Mouse (Mus musculus): ENCODE data around the gene Ssu72. TPM values are rescaled to one million over a fixed set of nuclear protein-coding genes. Genes with fewer than 3 reads are reported as not detected.
"Not testable (repeated sequence)": the region's sequence is repeated elsewhere in the genome, so short reads cannot be mapped to it uniquely, and the experiment has no call there.

The Ssu72 gene
- total RNA-seq, 2 experiments from 2014 or later = 89.2 to 98.0 TPM

DNA sequence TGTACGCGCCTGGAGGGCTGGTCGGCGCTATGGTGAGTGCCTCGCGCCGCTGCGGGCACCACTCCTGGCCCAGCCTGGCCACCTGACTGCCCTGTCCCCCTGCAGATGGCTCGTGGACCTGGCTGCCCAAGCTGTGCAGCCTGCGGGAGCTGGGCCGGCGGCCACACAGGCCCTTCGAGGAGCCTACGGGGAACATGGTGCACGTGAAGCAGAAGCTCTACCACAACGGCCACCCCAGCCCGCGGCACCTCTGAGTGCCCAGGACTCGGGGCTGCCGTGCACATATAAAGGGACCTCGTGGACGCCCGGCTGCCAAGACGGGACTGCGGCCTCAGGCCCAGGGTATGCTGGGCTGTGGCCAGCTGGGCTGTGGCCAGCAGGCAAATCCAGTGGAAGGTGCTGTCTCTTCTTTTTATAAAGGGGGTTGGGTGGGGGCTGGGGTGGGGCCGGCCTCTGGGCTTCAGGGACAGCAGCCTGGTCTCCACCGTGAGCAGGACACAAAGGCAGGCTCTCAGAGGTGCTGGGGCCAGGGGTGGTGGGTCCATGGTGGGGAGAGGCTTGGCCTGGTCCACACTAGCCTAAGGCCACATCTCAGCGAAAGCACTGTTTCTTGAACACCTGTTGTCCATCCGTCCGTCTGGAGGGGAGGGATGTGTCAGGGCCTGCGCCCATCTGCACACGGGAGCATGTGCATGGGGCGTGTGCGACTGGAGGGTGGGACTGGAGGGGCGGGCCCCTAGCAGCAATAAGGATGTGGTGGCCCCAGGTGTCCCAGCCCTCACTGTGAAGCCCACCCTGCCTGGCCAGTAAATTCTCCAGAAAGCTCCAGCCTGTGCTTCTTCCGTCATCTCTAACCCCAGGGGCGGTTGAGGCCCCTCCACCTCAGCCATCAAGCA, 35.4 kb downstream of the Ssu72 start:
- intact Hi-C loops (cut with DNase I) = no loop called here
- no peak for TF ChIP-seq CTCF (IDR thresholded peaks at IDR 0.05)
- Histone ChIP-seq H3K27ac (no peak overlapping the region; the same call in 1 of the 2 replicates), H3K4me3 (no peak overlapping the region)
- DNase-seq (ENCODE audit: extremely low spot score in 1 of 2, low spot score in 2 of 2) = no peak

DNA sequence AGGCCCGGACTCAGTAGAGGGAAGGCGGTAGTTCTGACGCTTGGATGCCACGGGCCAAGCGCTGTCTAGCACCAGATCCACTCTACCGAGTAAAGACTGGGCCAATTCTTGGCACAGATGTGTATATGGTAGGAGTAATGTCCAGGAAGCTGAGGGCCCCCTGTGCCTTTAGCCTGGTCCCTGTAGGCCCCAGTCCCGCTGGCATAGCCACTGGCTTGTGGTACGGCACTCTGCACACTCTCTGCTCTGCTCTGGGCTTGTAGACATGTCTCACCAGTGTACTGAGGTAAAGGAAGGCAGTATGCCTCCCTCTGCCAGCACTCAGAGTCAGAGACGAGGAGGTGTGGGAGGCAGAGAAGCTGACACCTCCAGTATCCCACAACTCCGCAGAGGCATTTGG, 36.1 kb downstream of the Ssu72 start:
- DNase-seq (ENCODE audit: extremely low spot score in 1 of 2, low spot score in 2 of 2); H3K27ac ChIP-seq; intact Hi-C loops (cut with DNase I); H3K4me3 ChIP-seq: not testable (repeated sequence)

DNA sequence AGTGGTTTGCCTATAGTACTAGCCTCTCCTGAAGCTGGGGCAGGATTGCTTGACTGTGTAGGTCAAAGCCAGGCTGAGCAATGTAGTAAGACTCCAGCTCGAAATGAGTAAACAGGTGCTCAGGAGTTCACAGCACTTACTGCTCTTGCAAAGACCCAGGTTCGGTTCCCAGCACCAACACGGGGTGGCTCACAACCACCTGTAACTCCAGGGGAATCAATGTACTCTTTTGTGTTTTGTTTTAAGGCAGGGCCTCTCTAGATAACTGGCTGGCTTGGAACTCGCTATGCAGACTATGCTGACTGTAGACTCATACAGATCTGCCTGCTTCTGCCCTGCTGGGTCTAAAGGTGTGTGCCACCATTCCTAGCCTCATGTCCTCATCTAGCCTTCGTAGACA, 38.1 kb downstream of the Ssu72 start:
- intact Hi-C loops (cut with DNase I) = no loop called here
- DNase-seq (ENCODE audit: extremely low spot score in 1 of 2, low spot score in 2 of 2) = no peak
- no peak overlapping the region for H3K27ac ChIP-seq
- no peak for TF ChIP-seq CTCF (IDR thresholded peaks at IDR 0.05)
- no peak overlapping the region for H3K4me3 ChIP-seq

GRCm38 (mm10) chr4:155744474-155744873, 39.9 kb downstream of the Ssu72 start:
- Histone ChIP-seq H3K4me3 (no peak overlapping the region), H3K27ac (no peak overlapping the region)
- intact Hi-C loops (cut with DNase I) = no loop called here
- no peak for TF ChIP-seq CTCF (IDR thresholded peaks at IDR 0.05)
- DNase-seq (ENCODE audit: extremely low spot score in 1 of 2, low spot score in 2 of 2) = no peak

GRCm38 (mm10) chr4:155745136-155745535, 40.5 kb downstream of the Ssu72 start:
- no peak for TF ChIP-seq CTCF (IDR thresholded peaks at IDR 0.05)
- no peak for DNase-seq (ENCODE audit: extremely low spot score in 1 of 2, low spot score in 2 of 2)
- intact Hi-C loops (cut with DNase I) = no loop called here
- no peak overlapping the region for H3K4me3 ChIP-seq
- no peak overlapping the region for H3K27ac ChIP-seq

DNA sequence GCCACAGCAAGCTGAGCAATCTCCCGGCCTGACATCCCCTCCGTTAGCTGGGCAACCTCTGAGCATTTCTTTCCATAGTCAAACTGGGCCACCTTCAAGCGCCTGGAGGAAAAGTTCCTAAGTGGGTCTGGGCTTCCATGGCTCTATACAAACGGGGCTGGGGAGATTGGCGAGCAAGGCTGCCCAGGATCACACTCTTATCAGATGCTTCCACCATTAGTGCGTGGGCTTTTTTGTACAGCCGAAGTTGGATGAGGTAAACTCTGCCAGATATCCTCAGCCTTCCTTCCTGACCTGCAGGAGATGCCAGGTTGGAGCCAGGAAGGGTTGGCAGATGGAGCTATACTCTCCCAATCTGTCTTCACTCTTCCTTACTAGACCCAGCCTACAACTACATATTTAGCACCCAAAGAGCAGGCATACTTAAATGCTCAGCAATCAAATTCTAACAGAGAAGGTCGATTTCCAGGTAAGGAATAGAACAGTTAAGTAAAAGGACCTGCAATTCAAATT, 41.5 kb downstream of the Ssu72 start:
- DNase-seq (ENCODE audit: extremely low spot score in 1 of 2, low spot score in 2 of 2) = no peak
- Histone ChIP-seq H3K4me3 (no peak overlapping the region), H3K27ac (no peak overlapping the region; the same call in 1 of the 2 replicates)
- intact Hi-C loops (cut with DNase I) = no loop called here
- TF ChIP-seq CTCF (IDR thresholded peaks at IDR 0.05) = no peak

GRCm38 (mm10) chr4:155746575-155747490, 42.2 kb downstream of the Ssu72 start:
- intact Hi-C loops (cut with DNase I) = no loop called here
- Histone ChIP-seq H3K27ac (no peak overlapping the region; the same call in 1 of the 2 replicates), H3K4me3 (no peak overlapping the region)
- TF ChIP-seq CTCF (IDR thresholded peaks at IDR 0.05) = no peak
- no peak for DNase-seq (ENCODE audit: extremely low spot score in 1 of 2, low spot score in 2 of 2)

DNA sequence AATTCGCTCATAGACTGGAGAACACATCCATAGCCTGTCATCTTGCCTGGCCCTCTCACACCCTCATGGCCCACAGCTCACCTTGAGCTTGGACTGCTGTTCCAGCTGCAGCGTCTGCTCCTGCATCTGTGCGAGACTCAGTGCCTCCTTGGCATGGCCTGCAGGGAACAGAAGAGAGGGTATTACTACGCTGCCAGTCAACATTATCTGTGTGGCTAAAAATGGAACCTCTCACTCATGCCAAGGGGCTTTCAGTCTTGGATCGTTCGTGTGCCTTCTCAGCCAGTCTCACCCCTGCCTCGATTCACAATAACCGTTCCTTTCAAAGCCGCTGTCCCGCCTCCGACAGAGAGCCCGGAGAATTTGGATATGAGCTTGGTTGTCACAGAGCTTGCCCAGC, 52.4 kb downstream of the Ssu72 start:
- DNase-seq (ENCODE audit: extremely low spot score in 1 of 2, low spot score in 2 of 2) = no peak
- intact Hi-C loops (cut with DNase I) = no loop called here
- Histone ChIP-seq H3K27ac (no peak overlapping the region), H3K4me3 (no peak overlapping the region)
- TF ChIP-seq CTCF (IDR thresholded peaks at IDR 0.05) = no peak

GRCm38 (mm10) chr4:155759862-155760612, 55.4 kb downstream of the Ssu72 start:
- intact Hi-C loops (cut with DNase I) = no loop called here
- no peak for DNase-seq (ENCODE audit: extremely low spot score in 1 of 2, low spot score in 2 of 2)
- Histone ChIP-seq H3K4me3 (peak overlapping the region; percentile 78), H3K27ac (peak overlapping the region; percentile 82)
- TF ChIP-seq CTCF (IDR thresholded peaks at IDR 0.05) = peak; percentile 45

- Histone ChIP-seq H3K27ac (peak within 1 kb of the TSS; percentile 82), H3K4me3 (peak within 1 kb of the TSS; percentile 78)
- intact Hi-C loops (cut with DNase I) = no loop called here
- no peak for TF ChIP-seq CTCF (IDR thresholded peaks at IDR 0.05)
- peak; percentile 97 to 99 for DNase-seq (ENCODE audit: extremely low spot score in 1 of 2, low spot score in 2 of 2)
These were observed 56.2 kb downstream of the Ssu72 start, which contains the start of gene Atad3a for GRCm38 (mm10) chr4:155760613-155761355. Gene Atad3a (minus strand): TSS chr4:155761093.
